Mouse (Mus musculus): ENCODE results near the gene Gadd45g.

DNA sequence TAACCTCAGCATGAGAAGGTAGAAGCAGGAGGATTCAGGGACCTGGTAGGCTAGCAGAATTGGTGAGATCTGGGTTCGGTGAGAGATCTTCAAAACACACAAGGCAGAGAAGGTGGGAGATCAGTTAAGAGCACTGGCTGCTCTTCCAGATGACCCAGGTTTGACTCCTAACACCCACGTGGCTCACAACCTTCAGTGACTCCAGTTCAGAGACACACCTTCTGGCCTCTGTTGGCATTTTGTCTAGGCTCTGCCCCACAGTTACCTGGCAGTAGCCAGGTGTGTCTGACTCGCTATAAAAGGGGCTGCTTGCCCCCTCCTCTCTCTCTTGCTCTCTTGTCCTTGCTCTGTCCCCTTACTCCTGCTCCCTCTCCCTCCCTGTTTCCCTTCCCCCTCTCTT is 24.5 kb upstream of the Gadd45g start:
- TF ChIP-seq FLI1 (IDR thresholded peaks at IDR 0.05; ENCODE audit: low read length): no peak
- TF ChIP-seq GATA1 (IDR thresholded peaks at IDR 0.05; ENCODE audit: borderline replicate concordance, low read length): no peak
